Mouse (Mus musculus) heart, adult 2 months (tissue): ENCODE results near the gene Cacng3. TPM values are rescaled to one million over a fixed set of nuclear protein-coding genes. Genes with fewer than 3 reads are reported as not detected.

ENCODE experiments used
- DNase-seq, 2 experiments: peaks; one replicate each; pipeline ENCODE4 v3.0.0; 2021
- H3K27ac ChIP-seq: fragments of 200-600 bp; 2 replicates; pipeline ENCODE4 v1.8.1; 2022
- H3K27me3 ChIP-seq: fragments of 200-500 bp; 2 replicates; pipeline ENCODE4 v1.6.1; 2012; ENCODE audit warnings: mild to moderate bottlenecking, low read length, inconsistent platforms, mixed read lengths; ENCODE audit not compliant: control insufficient read depth, insufficient read depth
- H3K36me3 ChIP-seq: fragments of 200-500 bp; 2 replicates; pipeline ENCODE4 v1.6.1; 2012; ENCODE audit warnings: low read length, inconsistent platforms; ENCODE audit not compliant: control insufficient read depth, insufficient read depth
- H3K4me1 ChIP-seq: fragments of 200-500 bp; 2 replicates; pipeline ENCODE4 v1.6.1; 2011; ENCODE audit warnings: low read length; ENCODE audit not compliant: control insufficient read depth, insufficient read depth
- H3K4me3 ChIP-seq: fragments of 200-600 bp; 2 replicates; pipeline ENCODE4 v1.8.1; 2022
- H3K79me2 ChIP-seq: fragments of 200-500 bp; replicated peaks from 2 replicates; pipeline ENCODE4 v1.6.1; 2012; ENCODE audit warnings: mild to moderate bottlenecking, inconsistent platforms, low read length, moderate library complexity, mixed read lengths; ENCODE audit not compliant: control insufficient read depth, insufficient read depth
- H3K9ac ChIP-seq: fragments of 200-500 bp; 2 replicates; pipeline ENCODE4 v1.6.1; 2012; ENCODE audit warnings: low read depth, mild to moderate bottlenecking, control low read depth, inconsistent platforms, low read length, mixed read lengths
- CTCF ChIP-seq: fragments of 200-600 bp; IDR thresholded peaks from 2 replicates; pipeline ENCODE4 v1.8.1; 2022; ENCODE audit warnings: antibody characterized with exemption, mild to moderate bottlenecking, moderate library complexity
- EP300 ChIP-seq: fragments of 200-500 bp; IDR thresholded peaks from 2 replicates; pipeline ENCODE4 v1.6.1; 2011; ENCODE audit warnings: low read depth, low read length, control low read depth; ENCODE audit not compliant: insufficient read depth
- POLR2A ChIP-seq: fragments of 200-500 bp; IDR thresholded peaks from 2 replicates; pipeline ENCODE4 v1.6.1; 2011; ENCODE audit warnings: mild to moderate bottlenecking, low read depth, low read length, control low read depth; ENCODE audit not compliant: insufficient read depth
- WGBS: fragments of 180-500 bp; shearing (Covaris S2); methylation state at CpG from one replicate; pipeline ENCODE4 v1.1.7; 2018; 5-methylcytosine and 5-hydroxymethylcytosine counted together
- intact Hi-C: fragments of 180-260 bp; cut with DNase I; formaldehyde crosslinking; loops from one replicate; pipeline ENCODE4 v1.15.1; 2025
- polyA plus RNA-seq: library from polyadenylated mRNA; depleted of rRNA; stranded (reverse); fragments of >200 nt; gene quantifications from 2 replicates; pipeline ENCODE4 v1.2.3, GENCODE M21; 2012
- total RNA-seq, 2 experiments: library from RNA; stranded (reverse); gene quantifications; 2 replicates each; pipeline ENCODE4 v1.2.3; 2021

The Cacng3 gene
- total and polyA plus RNA-seq, 3 experiments: not detected

DNA sequence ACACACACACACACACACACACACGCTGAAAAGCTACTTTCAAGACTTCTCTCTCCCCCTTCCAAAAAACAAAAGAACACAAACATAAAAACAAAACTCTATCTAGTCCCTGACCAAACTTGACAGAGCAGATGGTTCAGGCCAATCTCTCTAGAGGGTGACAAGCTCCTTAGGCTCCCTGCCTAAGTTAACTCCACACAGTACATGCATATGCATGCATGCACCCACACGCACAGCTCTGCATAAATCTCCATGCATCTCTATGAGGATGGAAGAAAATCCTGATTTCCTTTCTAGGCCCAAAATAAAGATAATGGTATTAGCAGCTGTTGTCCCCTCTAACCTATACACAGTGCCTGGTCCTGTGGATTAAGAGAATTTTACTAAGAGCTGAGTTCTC lies 70.4 kb downstream of the Cacng3 start:
- Histone ChIP-seq H3K27ac (no peak overlapping the region), H3K4me3 (no peak overlapping the region), H3K79me2 (no peaks in the 10 kb centered on the region), H3K36me3 (no peaks in the 10 kb centered on the region), H3K27me3 (no peaks in the 10 kb centered on the region), H3K9ac (no peak overlapping the region), H3K4me1 (no peaks in the 10 kb centered on the region)
- no peak for DNase-seq
- TF ChIP-seq POLR2A (no peak), CTCF (no peak), EP300 (no peak)
- intact Hi-C loops: no loop called here
- 85% methylated on average over 2 of the region's 2 CpGs for WGBS

DNA sequence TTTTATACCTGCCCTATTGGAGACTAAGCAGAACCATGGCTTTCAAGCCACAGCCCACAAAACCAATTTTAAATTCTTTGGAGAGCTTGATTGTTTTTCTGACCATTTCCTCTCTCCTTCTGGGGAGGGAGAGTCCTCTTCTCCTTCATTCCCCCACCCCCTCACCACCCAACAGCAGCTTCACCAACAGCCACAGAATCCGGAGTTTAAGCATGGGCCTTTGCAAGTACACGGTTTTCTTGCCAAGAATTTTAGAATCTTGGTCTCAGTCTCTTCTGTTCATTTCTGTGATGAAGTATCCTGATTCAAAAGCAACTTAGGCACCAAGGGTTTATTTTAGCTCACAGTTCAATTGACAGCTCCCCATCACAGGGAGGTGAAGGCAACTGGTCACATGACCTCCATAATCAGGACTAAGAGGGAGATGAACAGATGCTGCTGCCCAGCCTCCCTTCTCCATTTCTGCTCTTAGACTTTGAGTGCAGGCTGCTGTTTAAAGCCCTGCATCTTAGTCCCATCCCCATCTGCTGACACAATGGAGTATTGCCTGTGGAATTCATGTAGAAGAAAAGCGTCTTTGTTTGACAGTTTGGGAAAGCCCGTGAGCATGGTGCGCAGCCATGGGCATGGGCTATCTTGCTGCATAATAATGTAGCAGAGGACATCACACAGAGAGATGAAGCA lies 85.8 kb downstream of the Cacng3 start:
- Histone ChIP-seq H3K4me3 (no peak overlapping the region), H3K79me2 (no peaks in the 10 kb centered on the region), H3K27me3 (no peaks in the 10 kb centered on the region), H3K9ac (no peak overlapping the region), H3K4me1 (no peaks in the 10 kb centered on the region), H3K27ac (no peak overlapping the region), H3K36me3 (no peaks in the 10 kb centered on the region)
- 82% methylated on average over 5 of the region's 5 CpGs for WGBS
- intact Hi-C loops: no loop called here
- no peak for DNase-seq
- no peak for TF ChIP-seq CTCF

GRCm38 (mm10) chr7:122758645-122759044 lies 88.4 kb downstream of the Cacng3 start:
- Histone ChIP-seq H3K4me3 (no peak overlapping the region), H3K36me3 (no peaks in the 10 kb centered on the region), H3K27ac (no peak overlapping the region), H3K79me2 (no peaks in the 10 kb centered on the region), H3K9ac (no peak overlapping the region), H3K4me1 (no peaks in the 10 kb centered on the region), H3K27me3 (no peaks in the 10 kb centered on the region)
- no peak for TF ChIP-seq POLR2A
- no peak for TF ChIP-seq CTCF
- TF ChIP-seq EP300: no peak
- intact Hi-C loops: no loop called here
- DNase-seq: no peak
- 77% methylated on average over 3 of the region's 3 CpGs for WGBS

- H3K27ac ChIP-seq: no peak overlapping the region
- H3K4me3 ChIP-seq: no peak overlapping the region
- no peaks in the 10 kb centered on the region for H3K4me1 ChIP-seq
- no peaks in the 10 kb centered on the region for H3K27me3 ChIP-seq
- WGBS: 67% methylated on average over 5 of the region's 5 CpGs
- H3K36me3 ChIP-seq: no peaks in the 10 kb centered on the region
- H3K79me2 ChIP-seq: no peaks in the 10 kb centered on the region
- H3K9ac ChIP-seq: no peak overlapping the region
- TF ChIP-seq CTCF (no peak), EP300 (no peak), POLR2A (no peak)
- DNase-seq: no peak
- intact Hi-C loops: no loop called here
Measured at GRCm38 (mm10) chr7:122764506-122764905, 94.2 kb downstream of the Cacng3 start.

DNA sequence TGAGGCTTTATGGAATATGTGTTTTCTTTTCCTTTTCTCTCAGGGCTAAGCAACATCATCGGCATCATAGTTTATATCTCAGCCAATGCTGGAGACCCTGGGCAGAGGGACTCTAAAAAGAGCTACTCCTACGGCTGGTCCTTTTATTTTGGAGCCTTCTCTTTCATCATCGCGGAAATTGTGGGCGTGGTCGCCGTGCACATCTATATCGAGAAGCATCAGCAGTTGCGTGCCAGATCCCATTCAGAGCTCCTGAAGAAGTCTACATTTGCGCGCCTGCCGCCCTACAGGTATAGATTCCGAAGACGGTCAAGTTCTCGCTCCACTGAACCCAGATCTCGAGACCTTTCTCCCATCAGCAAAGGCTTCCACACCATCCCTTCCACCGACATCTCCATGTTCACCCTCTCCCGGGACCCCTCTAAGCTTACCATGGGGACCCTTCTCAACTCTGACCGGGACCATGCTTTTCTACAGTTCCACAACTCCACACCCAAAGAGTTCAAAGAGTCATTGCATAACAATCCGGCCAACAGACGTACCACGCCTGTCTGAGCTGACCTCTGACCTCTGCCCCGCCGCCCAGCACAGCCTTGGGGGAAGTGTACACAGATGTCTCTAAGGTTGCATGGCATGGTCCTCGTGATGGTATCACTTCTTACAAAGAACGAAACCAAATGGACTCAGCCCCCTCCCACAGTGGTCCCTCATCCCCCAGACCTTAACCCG lies 98.2 kb downstream of the Cacng3 start:
- no peak overlapping the region for H3K9ac ChIP-seq
- DNase-seq: no peak
- no peak overlapping the region for H3K27ac ChIP-seq

DNA sequence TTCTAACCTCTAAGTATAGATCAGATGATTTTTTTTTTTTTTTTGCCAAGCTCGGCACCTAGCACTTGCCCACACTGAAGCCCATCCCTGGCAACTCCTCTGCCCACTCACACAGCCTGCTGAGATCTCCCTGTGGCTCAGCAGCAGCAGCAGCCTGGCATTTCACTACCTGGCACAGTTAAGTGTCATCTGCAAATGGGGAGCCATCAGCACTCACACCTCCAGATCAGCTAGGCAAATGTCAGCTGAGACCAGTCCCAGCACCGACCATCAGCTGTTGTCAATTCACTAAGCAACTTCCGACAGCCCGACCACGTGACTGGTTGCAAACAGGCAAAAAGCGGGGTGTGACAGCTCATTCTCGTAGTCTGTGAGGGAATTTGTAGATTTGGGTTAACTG lies 109.3 kb downstream of the Cacng3 start:
- no peaks in the 10 kb centered on the region for H3K4me1 ChIP-seq
- no peak overlapping the region for H3K4me3 ChIP-seq
- intact Hi-C loops: no loop called here
- no peaks in the 10 kb centered on the region for H3K36me3 ChIP-seq
- H3K27ac ChIP-seq: no peak overlapping the region
- DNase-seq: no peak
- no peaks in the 10 kb centered on the region for H3K79me2 ChIP-seq
- TF ChIP-seq POLR2A (no peak), EP300 (no peak)
- no peak overlapping the region for H3K9ac ChIP-seq
- WGBS: 55% methylated on average over 7 of the region's 7 CpGs
- no peaks in the 10 kb centered on the region for H3K27me3 ChIP-seq

More for the DNA sequence above, 98.2 kb downstream of the Cacng3 start:
- H3K27me3 ChIP-seq: no peaks in the 10 kb centered on the region
- no peak for TF ChIP-seq EP300
- no peak for TF ChIP-seq POLR2A
- TF ChIP-seq CTCF: no peak
- H3K36me3 ChIP-seq: no peaks in the 10 kb centered on the region
- intact Hi-C loops: no loop called here
- WGBS: 86% methylated on average over 27 of the region's 27 CpGs
- H3K4me3 ChIP-seq: no peak overlapping the region
- no peaks in the 10 kb centered on the region for H3K4me1 ChIP-seq
- H3K79me2 ChIP-seq: no peaks in the 10 kb centered on the region
